Mouse (Mus musculus) lung, embryonic 16.5 days (tissue): ENCODE data around the gene Dhrs4. TPM values are rescaled to one million over a fixed set of nuclear protein-coding genes. Genes with fewer than 3 reads are reported as not detected.

Experiments
- ATAC-seq: fragments of 200-750 bp; cut with Nextera tagmentation; 2 replicates; pipeline ENCODE4 v1.8.0; 2017; ENCODE audit warnings: low read depth, mild to moderate bottlenecking, moderate library complexity
- H3K27ac ChIP-seq: fragments of 300-500 bp; sonication (generic); 2 replicates; pipeline ENCODE4 v1.5.1; 2014; ENCODE audit warnings: mild to moderate bottlenecking, control low read depth, low read length
- H3K27me3 ChIP-seq: fragments of 300-500 bp; sonication (generic); 2 replicates; pipeline ENCODE4 v1.6.1; 2014; ENCODE audit warnings: low read depth, low read length, mixed read lengths; ENCODE audit not compliant: control insufficient read depth, insufficient read depth
- H3K36me3 ChIP-seq: fragments of 300-500 bp; sonication (generic); 2 replicates; pipeline ENCODE4 v1.6.1; 2014; ENCODE audit warnings: low read length; ENCODE audit not compliant: control insufficient read depth, insufficient read depth
- H3K4me1 ChIP-seq: fragments of 300-500 bp; sonication (generic); replicated peaks from 2 replicates; pipeline ENCODE4 v1.6.1; 2014; ENCODE audit warnings: low read length, mixed read lengths; ENCODE audit not compliant: control insufficient read depth, insufficient read depth
- H3K4me2 ChIP-seq: fragments of 300-500 bp; sonication (generic); 2 replicates; pipeline ENCODE4 v1.6.1; 2014; ENCODE audit warnings: low read depth, low read length, control low read depth
- H3K4me3 ChIP-seq: fragments of 300-500 bp; sonication (generic); 2 replicates; pipeline ENCODE4 v1.5.1; 2014; ENCODE audit warnings: mild to moderate bottlenecking, low read length, control low read depth
- H3K9ac ChIP-seq: fragments of 300-500 bp; sonication (generic); 2 replicates; pipeline ENCODE4 v1.6.1; 2014; ENCODE audit warnings: low read length, control low read depth
- H3K9me3 ChIP-seq: fragments of 300-500 bp; sonication (generic); 2 replicates; pipeline ENCODE4 v1.6.1; 2016; ENCODE audit warnings: low read length; ENCODE audit not compliant: control insufficient read depth
- WGBS: fragments of 180-500 bp; shearing (Covaris S2); extraction: QIAGEN DNeasy Blood & Tissue Kit; methylation state at CpG from one replicate; pipeline ENCODE4 v1.1.7; 2014; 5-methylcytosine and 5-hydroxymethylcytosine counted together
- polyA plus RNA-seq: library from polyadenylated mRNA; unstranded; fragments of >200 nt; fragmentation: Nextera tagmentation; extraction: Ambion mirVana; gene quantifications from 2 replicates; pipeline ENCODE4 v1.2.1, GENCODE M21; 2015

Dhrs4 gene
- polyA plus RNA-seq, 1 experiment from 2014 or later, result 106 TPM

DNA sequence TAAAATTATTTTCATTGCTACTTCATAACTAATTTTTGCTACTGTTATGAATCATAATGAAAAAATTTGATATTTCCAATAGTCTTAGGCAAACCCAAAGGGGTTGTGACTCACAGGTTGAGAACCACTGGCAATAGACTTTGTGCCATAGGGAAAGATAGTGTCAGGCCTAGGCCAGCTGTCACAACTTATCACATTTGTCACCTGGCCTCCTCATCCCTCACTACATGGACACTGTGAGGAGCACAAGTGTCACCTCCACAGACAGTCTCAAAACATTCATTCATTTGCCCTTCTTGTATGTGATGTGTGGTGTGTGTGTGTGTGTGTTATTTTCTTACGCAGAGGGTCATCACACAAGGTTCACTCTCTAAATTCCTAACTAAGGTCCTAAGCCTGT lies 1.1 kb upstream of the Dhrs4 start:
- Histone ChIP-seq H3K4me2 (no peak overlapping the region), H3K27me3 (no peaks in the 10 kb centered on the region), H3K4me1 (peaks cover 10% of the 10 kb centered on the region), H3K9ac (no peak overlapping the region), H3K9me3 (no peaks in the 10 kb centered on the region), H3K4me3 (no peak overlapping the region), H3K36me3 (peaks cover 7% of the 10 kb centered on the region), H3K27ac (no peak overlapping the region)
- no peak for ATAC-seq
- 100% methylated on average over 1 of the region's 1 CpGs for WGBS

DNA sequence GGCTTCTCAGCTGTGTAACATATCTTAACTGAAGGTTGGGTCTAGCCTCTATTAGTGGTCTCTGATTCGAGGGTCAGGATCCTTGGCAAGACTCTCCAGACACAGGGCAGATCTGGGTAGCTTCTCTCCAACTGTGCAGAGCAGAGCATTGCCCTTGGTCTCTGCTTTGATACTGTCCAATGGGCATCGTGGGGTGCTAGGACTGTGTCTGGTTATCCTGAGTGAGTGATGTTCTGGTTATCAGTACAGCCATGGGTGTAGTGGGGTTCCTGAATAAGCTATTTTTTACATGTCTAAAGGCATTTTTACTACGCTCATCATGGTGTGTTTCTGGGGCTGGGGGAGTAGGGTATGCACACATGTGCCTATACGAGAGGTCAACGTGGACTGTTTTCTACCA lies 729 bp upstream of the Dhrs4 start:
- H3K4me2 ChIP-seq, result peak overlapping the region; percentile 59; the same call in 1 of the 2 replicates
- H3K9me3 ChIP-seq, result no peaks in the 10 kb centered on the region
- no peak overlapping the region for H3K27ac ChIP-seq
- H3K4me1 ChIP-seq, result peaks cover 10% of the 10 kb centered on the region
- 81% methylated on average over 5 of the region's 5 CpGs for WGBS
- ATAC-seq, result no peak
- H3K4me3 ChIP-seq, result no peak overlapping the region
- H3K36me3 ChIP-seq, result peaks cover 7% of the 10 kb centered on the region
- no peaks in the 10 kb centered on the region for H3K27me3 ChIP-seq
- no peak overlapping the region; the same call in 1 of the 2 replicates for H3K9ac ChIP-seq

- Histone ChIP-seq H3K27me3 (no peaks in the 10 kb centered on the region), H3K9ac (no peak overlapping the region), H3K4me3 (no peak overlapping the region), H3K4me1 (peaks cover 10% of the 10 kb centered on the region), H3K4me2 (peak overlapping the region; percentile 59; the same call in 1 of the 2 replicates), H3K9me3 (no peaks in the 10 kb centered on the region), H3K36me3 (peaks cover 7% of the 10 kb centered on the region), H3K27ac (no peak overlapping the region)
- 85% methylated on average over 10 of the region's 10 CpGs for WGBS
- ATAC-seq, result no peak
Measured at GRCm38 (mm10) chr14:55479629-55480028, 1.1 kb downstream of the Dhrs4 start.

DNA sequence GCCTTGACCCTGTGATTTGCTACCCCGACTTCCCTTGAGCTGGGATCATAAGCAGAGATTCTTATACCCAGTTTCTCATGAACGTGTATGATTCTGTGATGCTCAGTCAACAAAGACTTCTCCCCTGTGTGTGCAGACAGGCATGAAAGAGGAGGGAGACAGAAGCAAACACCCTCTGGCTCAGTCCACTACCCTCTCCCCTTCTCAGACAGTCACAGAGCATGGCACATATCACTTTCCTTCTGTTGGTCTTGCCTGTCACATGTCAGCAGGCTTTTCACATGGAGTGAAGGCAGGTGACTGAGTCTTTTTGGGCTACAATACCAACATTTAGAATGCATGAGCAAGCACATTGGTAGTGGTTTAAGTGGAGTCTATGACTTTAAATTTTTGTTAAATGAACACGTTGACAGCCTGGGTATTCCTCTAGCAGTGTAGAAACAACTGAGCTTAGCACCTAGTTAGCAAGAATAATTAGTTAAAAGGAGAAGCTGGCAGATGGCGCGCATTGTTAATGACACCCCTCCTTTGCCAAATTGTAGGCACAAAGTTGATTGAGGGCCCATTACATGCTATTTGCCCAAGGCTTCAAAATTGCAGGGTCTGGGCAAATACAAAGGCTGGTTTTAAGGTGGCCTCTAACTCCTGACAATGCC lies 6.0 kb downstream of the Dhrs4 start:
- WGBS, result 77% methylated on average over 5 of the region's 5 CpGs
- Histone ChIP-seq H3K36me3 (peaks cover 10% of the 10 kb centered on the region), H3K4me2 (no peak overlapping the region), H3K9me3 (no peaks in the 10 kb centered on the region), H3K4me1 (peaks cover 2% of the 10 kb centered on the region), H3K27me3 (no peaks in the 10 kb centered on the region), H3K4me3 (no peak overlapping the region), H3K27ac (no peak overlapping the region), H3K9ac (no peak overlapping the region)
- ATAC-seq, result no peak

- ATAC-seq, result no peak
- Histone ChIP-seq H3K4me2 (no peak overlapping the region), H3K9ac (no peak overlapping the region), H3K4me3 (no peak overlapping the region), H3K4me1 (peaks cover 6% of the 10 kb centered on the region), H3K27ac (no peak overlapping the region), H3K27me3 (no peaks in the 10 kb centered on the region), H3K36me3 (peaks cover 3% of the 10 kb centered on the region; the same call in 1 of the 2 replicates), H3K9me3 (no peaks in the 10 kb centered on the region)
- 87% methylated on average over 8 of the region's 8 CpGs for WGBS
Measured at GRCm38 (mm10) chr14:55486836-55487235, 8.3 kb downstream of the Dhrs4 start.

GRCm38 (mm10) chr14:55490361-55491201 lies 12.0 kb downstream of the Dhrs4 start, which contains the start of gene Carmil3:
TSS of gene Carmil3 (plus strand) at chr14:55490651.
- H3K36me3 ChIP-seq, result peaks cover 3% of the 10 kb centered on the region; the same call in 1 of the 2 replicates
- WGBS, result under 1% methylated on average over 51 of the region's 68 CpGs
- H3K4me3 ChIP-seq, result peak within 1 kb of the TSS; percentile 69
- H3K27ac ChIP-seq, result peak within 1 kb of the TSS; percentile 10; the same call in 1 of the 2 replicates
- H3K4me2 ChIP-seq, result peak within 1 kb of the TSS; percentile 100
- H3K27me3 ChIP-seq, result no peaks in the 10 kb centered on the region
- peak within 1 kb of the TSS; percentile 67 for H3K9ac ChIP-seq
- no peaks in the 10 kb centered on the region for H3K9me3 ChIP-seq
- peaks cover 7% of the 10 kb centered on the region for H3K4me1 ChIP-seq
- peak; percentile 85 for ATAC-seq

GRCm38 (mm10) chr14:55491291-55491833 lies 12.8 kb downstream of the Dhrs4 start:
- under 1% methylated on average over 30 of the region's 30 CpGs for WGBS
- Histone ChIP-seq H3K36me3 (no peaks in the 10 kb centered on the region), H3K9ac (peak overlapping the region; percentile 67)

GRCm38 (mm10) chr14:55492103-55492502 lies 13.5 kb downstream of the Dhrs4 start:
- WGBS, result 23% methylated on average over 3 of the region's 3 CpGs
- Histone ChIP-seq H3K36me3 (no peaks in the 10 kb centered on the region), H3K27me3 (no peaks in the 10 kb centered on the region), H3K4me2 (no peak overlapping the region; the same call in 1 of the 2 replicates), H3K4me3 (no peak overlapping the region), H3K9ac (no peak overlapping the region), H3K9me3 (no peaks in the 10 kb centered on the region), H3K4me1 (peaks cover 7% of the 10 kb centered on the region), H3K27ac (no peak overlapping the region)
- no peak for ATAC-seq

More at GRCm38 (mm10) chr14:55491291-55491833, 12.8 kb downstream of the Dhrs4 start:
- Histone ChIP-seq H3K4me3 (peak overlapping the region; percentile 69), H3K27ac (0 out of 2 replicates have a peak overlapping the region, but pooled peaks have one; percentile 10), H3K4me2 (peak overlapping the region; percentile 100), H3K4me1 (peaks cover 7% of the 10 kb centered on the region), H3K9me3 (no peaks in the 10 kb centered on the region), H3K27me3 (no peaks in the 10 kb centered on the region)
- ATAC-seq, result peak; percentile 73
